In the genomic region with DNA sequence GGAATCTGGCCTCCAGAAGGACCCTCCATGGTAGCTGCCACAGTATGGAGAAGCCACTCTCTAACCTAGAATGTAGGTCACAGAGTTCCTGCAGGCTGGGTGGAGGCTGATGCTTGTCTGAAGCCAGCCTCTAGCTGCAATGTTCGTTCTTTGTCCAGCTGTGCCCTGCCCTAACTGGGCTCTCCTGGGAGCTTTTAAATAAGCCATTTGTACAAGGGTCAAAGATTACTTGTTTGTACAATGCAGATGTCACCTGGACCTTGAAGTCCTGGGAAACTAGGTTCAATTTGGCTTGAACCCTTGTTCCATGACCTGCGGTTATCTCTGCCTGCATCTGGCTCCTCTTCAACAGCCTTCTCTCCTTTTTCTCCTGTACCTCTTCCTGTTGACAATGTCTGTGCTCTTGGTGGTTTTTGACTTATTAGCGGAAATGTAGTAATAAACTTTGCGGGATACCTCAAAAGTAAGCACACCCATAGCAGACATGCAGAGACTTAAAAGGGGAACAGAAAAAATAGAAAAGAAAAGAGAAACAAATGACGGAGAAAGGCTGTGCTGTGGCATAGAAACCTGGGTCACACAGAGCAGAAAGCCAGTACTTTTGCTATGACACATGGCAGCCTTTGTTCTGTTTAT, we compare ENCODE assay signal across 11 mouse cellular contexts.
DNase-seq lines count a peak whose midpoint lies in the region; ATAC-seq and TF ChIP-seq lines count a peak whose summit lies in the region.
"Had no signal": no experiment of that assay in that cellular context is flagged by ENCODE, and none has a peak within 500 bp of the region (broad histone marks: within the 10 kb centered on the region; RNA-seq: fewer than 3 reads in every experiment).

No protein-coding gene starts in this region.

- no peaks in the 10 kb centered on the region for H3K9me3 ChIP-seq in liver, embryonic 11.5 days (ENCODE audit: control insufficient read depth, low read length)
- H3K9me3 ChIP-seq in liver, embryonic 16.5 days (replicated peaks; ENCODE audit: control insufficient read depth, low read length), result no peaks in the 10 kb centered on the region
- H3K9me3 ChIP-seq: heart, embryonic 13.5 days had no signal

- no peaks in the 10 kb centered on the region for H3K79me2 ChIP-seq in liver, adult 2 months (ENCODE audit: control insufficient read depth, insufficient read depth, low read length)

- ATAC-seq in liver, embryonic 11.5 days (replicated peaks; ENCODE audit: low FRiP score), result no peak
- ATAC-seq in liver, embryonic 16.5 days (ENCODE audit: low read depth), result peak; percentile 57

- H3K4me2 ChIP-seq in liver, embryonic 11.5 days, result no peak overlapping the region
- no peak overlapping the region for H3K4me2 ChIP-seq in liver, embryonic 16.5 days (ENCODE audit: low read depth, low read length)
- H3K4me2 ChIP-seq: heart, embryonic 13.5 days had no signal

- H3K4me3 ChIP-seq in liver, adult 2 months (ENCODE audit: insufficient read depth, low read depth, low read length), result no peak overlapping the region
- no peak overlapping the region for H3K4me3 ChIP-seq in liver, embryonic 11.5 days (ENCODE audit: low read depth, low read length)
- H3K4me3 ChIP-seq in bone marrow, adult 2 months (replicated peaks; ENCODE audit: control insufficient read depth, low read depth, low read length), result no peak overlapping the region
- H3K4me3 ChIP-seq in liver, embryonic 16.5 days (ENCODE audit: low read depth, low read length), result no peak overlapping the region
- H3K4me3 ChIP-seq: heart, embryonic 13.5 days had no signal

- peaks cover 9% of the 10 kb centered on the region for H3K4me1 ChIP-seq in liver, adult 2 months (ENCODE audit: control insufficient read depth, insufficient read depth, low read length)
- peaks cover 14% of the 10 kb centered on the region for H3K4me1 ChIP-seq in liver, embryonic 11.5 days (replicated peaks; ENCODE audit: control insufficient read depth, insufficient read depth, low read length)
- peaks cover 6% of the 10 kb centered on the region for H3K4me1 ChIP-seq in bone marrow, adult 2 months (ENCODE audit: control insufficient read depth, insufficient read depth, low read length)
- peaks cover 12% of the 10 kb centered on the region for H3K4me1 ChIP-seq in liver, embryonic 16.5 days (ENCODE audit: control insufficient read depth, low read depth, low read length)
- H3K4me1 ChIP-seq: heart, embryonic 13.5 days had no signal

- peak; percentile 99 for DNase-seq in liver, adult 2 months (ENCODE audit: extremely low read depth, low read depth, low spot score)
- no peak for DNase-seq in liver, embryonic 11.5 days (ENCODE audit: low spot score)
- DNase-seq in thymus, postnatal 25 days, result peak; percentile 68
- no peak for DNase-seq in left cerebral cortex, adult 9 months (ENCODE audit: low spot score in 2 of 2)
- no peak for DNase-seq in c-Kit-positive CD71-positive TER-119-positive erythroid progenitor cells, embryonic 14.5 days (ENCODE audit: low spot score)
- DNase-seq in cerebellum, adult 8-10 months, result no peak
- DNase-seq: cerebellum, adult 18-20 months; layer of hippocampus, postnatal 36 days had no signal

- no peak overlapping the region for H3K27ac ChIP-seq in liver, adult 2 months (replicated peaks; ENCODE audit: insufficient read depth, low read depth, low read length)
- H3K27ac ChIP-seq in liver, embryonic 11.5 days (ENCODE audit: low read depth, low read length), result no peak overlapping the region
- H3K27ac ChIP-seq in bone marrow, adult 2 months (ENCODE audit: control insufficient read depth, insufficient read depth, low read depth, low read length, poor library complexity), result peak overlapping the region; percentile 87
- H3K27ac ChIP-seq in liver, embryonic 16.5 days (ENCODE audit: low read length), result peak overlapping the region; percentile 12; the same call in 1 of the 2 replicates
- H3K27ac ChIP-seq: heart, embryonic 13.5 days had no signal

- TF ChIP-seq CTCF in liver, adult 2 months (IDR thresholded peaks at IDR 0.05; ENCODE audit: low read depth, low read length), result no peak
- no peak for TF ChIP-seq CTCF in bone marrow, adult 2 months (IDR thresholded peaks at IDR 0.05; ENCODE audit: control insufficient read depth, insufficient read depth, low read length)

- no peak for TF ChIP-seq POLR2A in liver, adult 2 months (IDR thresholded peaks at IDR 0.05; ENCODE audit: extremely low read depth, insufficient read depth, low read length)
- no peak for TF ChIP-seq POLR2A in bone marrow, adult 2 months (IDR thresholded peaks at IDR 0.05; ENCODE audit: borderline replicate concordance, control insufficient read depth, low read depth, low read length)

- 22% methylated on average over 5 of the region's 5 CpGs for WGBS in liver, adult 2 months
- WGBS in liver, embryonic 11.5 days, result 71% methylated on average over 5 of the region's 5 CpGs
- WGBS in bone marrow, adult 2 months, result 2% methylated on average over 5 of the region's 5 CpGs
- WGBS in liver, embryonic 16.5 days (ENCODE audit: insufficient replicate concordance), result 23% methylated on average over 5 of the region's 5 CpGs

- no peaks in the 10 kb centered on the region for H3K36me3 ChIP-seq in liver, adult 2 months (ENCODE audit: control insufficient read depth, insufficient read depth, low read length)
- H3K36me3 ChIP-seq in liver, embryonic 11.5 days (ENCODE audit: control insufficient read depth, insufficient read depth, low read length), result no peaks in the 10 kb centered on the region
- no peaks in the 10 kb centered on the region for H3K36me3 ChIP-seq in liver, embryonic 16.5 days (ENCODE audit: control insufficient read depth, insufficient read depth)
- H3K36me3 ChIP-seq: heart, embryonic 13.5 days had no signal

- no peaks in the 10 kb centered on the region for H3K27me3 ChIP-seq in liver, adult 2 months (ENCODE audit: control insufficient read depth, insufficient read depth, low read length)
- H3K27me3 ChIP-seq in liver, embryonic 11.5 days (replicated peaks; ENCODE audit: control insufficient read depth, insufficient read depth, low read length), result no peaks in the 10 kb centered on the region
- H3K27me3 ChIP-seq in liver, embryonic 16.5 days (ENCODE audit: control insufficient read depth, insufficient read depth, low read depth, low read length), result no peaks in the 10 kb centered on the region

- H3K9ac ChIP-seq in liver, adult 2 months (ENCODE audit: low read depth, low read length), result no peak overlapping the region
- no peak overlapping the region for H3K9ac ChIP-seq in liver, embryonic 11.5 days (ENCODE audit: low read depth, low read length)
- H3K9ac ChIP-seq in liver, embryonic 16.5 days (ENCODE audit: low read depth, low read length), result no peak overlapping the region
- H3K9ac ChIP-seq: heart, embryonic 13.5 days had no signal

Comparison
In these comparisons a context has a peak if more than half of its experiments do, and no peak if none do; other contexts are left out.
1. DNase-seq: peak in liver, adult 2 months (single experiment) and thymus, postnatal 25 days (single experiment); none in liver, embryonic 11.5 days (single experiment), left cerebral cortex, adult 9 months (0 of 2), c-Kit-positive CD71-positive TER-119-positive erythroid progenitor cells, embryonic 14.5 days (single experiment) and cerebellum, adult 8-10 months (single experiment).
2. H3K27ac ChIP-seq: peak in bone marrow, adult 2 months (single experiment) and liver, embryonic 16.5 days (single experiment); none in liver, adult 2 months (single experiment) and liver, embryonic 11.5 days (single experiment).